Mouse (Mus musculus) bone marrow, adult 2 months (tissue): ENCODE measurements around the gene Aldh5a1.

ENCODE experiments used
- CTCF ChIP-seq: fragments of 200-500 bp; IDR thresholded peaks from 2 replicates; pipeline ENCODE4 v1.5.1; 2011; ENCODE audit warnings: low read length, control low read depth; ENCODE audit not compliant: control insufficient read depth, insufficient read depth
- POLR2A ChIP-seq: fragments of 200-500 bp; IDR thresholded peaks from 2 replicates; pipeline ENCODE4 v1.6.1; 2011; ENCODE audit warnings: low read depth, mild to moderate bottlenecking, control low read depth, low read length, borderline replicate concordance; ENCODE audit not compliant: control insufficient read depth

- TF ChIP-seq POLR2A: no peak
- TF ChIP-seq CTCF: no peak
Observed at GRCm38 (mm10) chr13:24962119-24962518, 24.7 kb upstream of the Aldh5a1 start.
